Mouse (Mus musculus) heart, postnatal 36 days (tissue): ENCODE data around the gene Ttll2. TPM values are rescaled to one million over a fixed set of nuclear protein-coding genes. Genes with fewer than 3 reads are reported as not detected.
"Not testable (repeated sequence)": the region's sequence is repeated elsewhere in the genome, so short reads cannot be mapped to it uniquely, and the experiment has no call there.

Source experiments
- DNase-seq, 2 experiments: peaks; one replicate each; pipeline ENCODE4 v3.0.0; 2021 to 2022
- intact Hi-C: fragments of 180-260 bp; cut with DNase I; formaldehyde crosslinking; loops from one replicate; pipeline ENCODE4 v1.15.1; 2025
- total RNA-seq, 2 experiments: library from RNA; stranded (reverse); gene quantifications; 2 replicates each; pipeline ENCODE4 v1.2.3; 2021

Gene Ttll2
- total RNA-seq = not detected

DNA sequence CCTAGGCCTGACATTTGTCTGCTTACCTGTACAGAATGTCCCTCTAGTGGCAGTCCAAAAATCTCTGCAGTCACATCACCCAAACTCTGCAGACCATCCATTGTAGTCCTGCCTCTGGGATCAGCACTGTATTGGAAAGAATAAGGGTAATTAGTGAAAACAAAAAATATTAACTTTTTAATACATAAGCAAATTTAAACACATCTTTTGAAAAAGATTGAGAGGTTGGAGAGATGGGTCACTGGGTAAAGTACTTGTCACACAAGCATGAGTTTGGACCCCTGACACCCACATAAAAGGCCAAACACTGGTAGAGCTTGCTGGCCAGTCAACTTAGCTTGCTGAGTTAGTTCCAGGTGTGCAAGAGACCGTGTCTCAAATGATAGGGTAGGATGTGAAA lies at the start of gene Ttll2:
Gene Ttll2, minus strand, starts transcription at position 101 of the 400 bp plus-strand sequence.
- intact Hi-C loops = not testable (repeated sequence)

GRCm38 (mm10) chr17:7399770-7400169 lies 47.3 kb upstream of the Ttll2 start:
- intact Hi-C loops = not testable (repeated sequence)

More for the DNA sequence above, at the start of gene Ttll2:
- DNase-seq = not testable (repeated sequence)

GRCm38 (mm10) chr17:7398198-7398847 lies 45.8 kb upstream of the Ttll2 start:
- intact Hi-C loops, DNase-seq: not testable (repeated sequence)

More at GRCm38 (mm10) chr17:7399770-7400169, 47.3 kb upstream of the Ttll2 start:
- DNase-seq = not testable (repeated sequence)

- DNase-seq, intact Hi-C loops: not testable (repeated sequence)
Measured at GRCm38 (mm10) chr17:7397079-7397478, 44.6 kb upstream of the Ttll2 start.

- DNase-seq, intact Hi-C loops: not testable (repeated sequence)
Measured at GRCm38 (mm10) chr17:7396288-7396687, 43.8 kb upstream of the Ttll2 start.

DNA sequence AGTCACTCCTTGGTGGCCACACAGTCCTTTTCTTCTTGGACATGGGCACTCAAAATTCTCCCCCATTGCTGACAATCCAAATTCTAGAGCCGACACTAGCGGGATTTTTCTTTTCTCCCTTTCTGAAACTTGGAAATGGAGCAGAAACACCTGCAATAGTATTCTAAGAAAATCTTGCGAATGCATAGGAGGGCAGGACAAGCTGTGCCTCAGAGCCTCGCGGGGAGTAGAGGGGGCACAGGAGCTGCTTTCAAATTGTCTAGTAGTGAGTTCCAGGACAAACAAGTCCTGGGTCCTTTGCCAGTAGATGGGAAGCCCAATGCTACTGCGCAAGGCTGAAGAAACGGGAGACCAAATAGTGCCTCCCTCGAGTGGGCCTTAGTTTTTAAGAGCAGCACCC lies 43.2 kb upstream of the Ttll2 start:
- DNase-seq, intact Hi-C loops: not testable (repeated sequence)

DNA sequence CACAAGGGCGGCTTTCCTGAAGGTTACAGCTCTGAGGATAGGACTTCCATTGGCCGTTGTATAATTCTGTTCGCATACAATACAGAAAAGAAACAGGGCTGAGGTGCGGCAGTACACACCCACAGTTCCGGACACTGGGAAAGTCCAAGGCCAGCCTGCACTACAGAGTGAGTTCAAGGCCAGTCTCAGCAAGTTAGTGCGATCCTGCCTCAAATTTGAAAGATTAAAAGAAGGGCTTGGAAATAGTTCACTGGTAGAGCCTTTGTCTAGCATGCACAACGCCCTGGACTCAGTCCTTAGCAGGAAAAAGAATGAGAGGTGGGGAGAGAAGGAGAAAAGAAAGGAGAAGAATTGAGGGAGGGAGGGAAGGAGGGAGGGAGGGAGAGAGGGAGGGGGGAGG lies 42.6 kb upstream of the Ttll2 start:
- DNase-seq, intact Hi-C loops: not testable (repeated sequence)

- DNase-seq, intact Hi-C loops: not testable (repeated sequence)
Measured at GRCm38 (mm10) chr17:7389898-7390297, 37.4 kb upstream of the Ttll2 start.

GRCm38 (mm10) chr17:7388958-7389356 lies 36.5 kb upstream of the Ttll2 start:
- intact Hi-C loops, DNase-seq: not testable (repeated sequence)

DNA sequence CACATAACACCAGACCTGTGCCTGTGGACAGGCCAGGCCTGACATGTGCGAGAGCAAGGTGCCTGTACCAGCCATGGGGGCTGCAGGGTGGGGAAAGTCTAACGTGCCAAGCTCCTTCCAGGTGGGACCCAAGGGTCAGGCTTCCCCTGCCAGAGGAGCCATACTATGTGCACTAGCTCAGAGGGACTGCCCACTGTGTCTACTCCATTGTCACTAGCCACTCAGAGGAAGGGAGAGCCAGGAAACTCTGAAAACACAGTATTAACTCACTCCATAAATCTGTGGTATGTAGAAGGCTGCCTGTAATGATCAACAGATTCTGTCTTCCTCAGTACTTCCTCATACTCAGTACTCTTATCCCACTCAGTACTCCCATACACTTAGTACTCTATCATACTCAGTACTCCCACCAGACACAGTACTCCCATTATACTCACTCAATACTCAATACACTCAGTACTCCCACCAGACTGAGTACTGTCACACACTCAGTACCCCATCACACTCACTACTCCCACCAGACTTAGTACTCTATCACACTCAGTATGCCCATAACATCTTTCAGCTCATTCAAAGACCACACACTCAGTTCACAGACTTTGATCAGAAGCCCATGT lies 36.0 kb upstream of the Ttll2 start:
- DNase-seq, intact Hi-C loops: not testable (repeated sequence)

- intact Hi-C loops, DNase-seq: not testable (repeated sequence)
Measured at GRCm38 (mm10) chr17:7386016-7386415, 33.5 kb upstream of the Ttll2 start.

- intact Hi-C loops, DNase-seq: not testable (repeated sequence)
Measured at GRCm38 (mm10) chr17:7385364-7385763, 32.9 kb upstream of the Ttll2 start, which contains the start of gene Unc93a2. Gene Unc93a2 (minus strand): TSS chr17:7385464.

GRCm38 (mm10) chr17:7383167-7384143 lies 31.0 kb upstream of the Ttll2 start:
- DNase-seq, intact Hi-C loops: not testable (repeated sequence)

GRCm38 (mm10) chr17:7382711-7383110 lies 30.2 kb upstream of the Ttll2 start:
- intact Hi-C loops, DNase-seq: not testable (repeated sequence)

- intact Hi-C loops, DNase-seq: not testable (repeated sequence)
Measured at GRCm38 (mm10) chr17:7377907-7378306, 25.4 kb upstream of the Ttll2 start.

- intact Hi-C loops, DNase-seq: not testable (repeated sequence)
Measured at GRCm38 (mm10) chr17:7376951-7377700, 24.6 kb upstream of the Ttll2 start.

DNA sequence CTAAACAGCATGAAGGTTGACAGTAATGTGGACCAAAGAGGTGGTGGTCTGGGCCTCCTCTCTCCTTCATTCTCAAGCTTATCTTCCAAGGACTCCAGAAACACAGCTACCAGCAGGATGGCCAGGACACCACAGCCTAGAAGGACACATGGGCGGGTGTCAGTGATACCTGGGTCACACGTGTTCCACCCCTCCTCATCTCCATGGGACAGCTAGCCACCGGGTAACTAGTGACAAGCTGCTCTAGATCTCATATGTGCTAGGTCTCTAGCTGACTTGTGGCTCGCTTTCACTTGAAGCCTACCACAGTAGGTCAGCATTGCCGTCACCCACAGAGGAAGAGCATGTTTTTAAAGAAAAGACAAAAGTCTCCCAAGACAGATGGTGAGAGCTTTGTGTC lies 19.4 kb upstream of the Ttll2 start, which contains the start of gene Gm49630:
Gene Gm49630, minus strand, starts transcription at position 101 of the 400 bp plus-strand sequence.
- intact Hi-C loops, DNase-seq: not testable (repeated sequence)

GRCm38 (mm10) chr17:7369401-7369800 lies 16.9 kb upstream of the Ttll2 start:
- intact Hi-C loops, DNase-seq: not testable (repeated sequence)

- intact Hi-C loops, DNase-seq: not testable (repeated sequence)
Measured at GRCm38 (mm10) chr17:7366676-7367374, 14.3 kb upstream of the Ttll2 start.
